Mouse (Mus musculus): ENCODE data around the gene Hist1h1t.
A peak's percentile ranks its signal among the peaks of the same experiment; 100 is the strongest.

The Hist1h1t gene

DNA sequence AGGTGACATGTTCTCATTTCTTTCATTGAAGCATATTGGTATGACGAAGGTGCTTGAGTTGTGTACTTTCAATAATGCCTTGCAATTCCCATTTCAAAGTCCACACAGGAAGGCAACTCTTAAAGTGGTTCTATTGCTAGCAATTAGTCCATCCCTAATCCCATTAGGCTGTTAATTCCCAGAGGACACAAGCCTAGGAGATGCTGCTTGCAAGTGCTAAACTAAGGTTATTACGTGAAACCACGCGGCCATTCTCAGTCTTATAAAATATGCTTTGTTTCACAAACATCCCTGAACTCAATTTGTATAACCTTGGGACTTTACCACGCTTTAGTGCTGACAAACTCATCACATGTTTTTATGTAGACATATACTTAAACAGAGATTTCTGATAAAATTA is 41.5 kb downstream of the Hist1h1t start:
- peak; percentile 9 for DNase-seq (ENCODE audit: low spot score)

DNA sequence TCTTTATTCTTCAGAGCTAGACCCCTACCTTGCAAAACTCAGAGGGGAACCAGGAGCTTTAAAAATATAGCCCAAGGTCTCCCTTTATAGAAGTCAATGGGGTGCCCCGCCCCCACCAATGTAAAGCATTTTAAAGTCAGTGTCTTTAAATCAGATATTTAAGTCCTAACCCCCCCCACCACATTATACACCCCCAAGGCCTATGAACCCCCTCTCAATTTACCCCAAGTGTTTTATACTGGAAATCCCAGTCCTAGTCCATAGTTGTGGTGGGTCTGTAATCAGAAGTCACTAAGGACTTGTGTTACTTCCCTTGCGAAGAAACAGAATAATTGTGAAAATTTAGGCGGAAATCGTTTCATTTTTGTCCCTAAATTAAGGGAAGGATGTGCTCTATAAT is 42.4 kb downstream of the Hist1h1t start:
- DNase-seq (ENCODE audit: low spot score), result peak; percentile 36

DNA sequence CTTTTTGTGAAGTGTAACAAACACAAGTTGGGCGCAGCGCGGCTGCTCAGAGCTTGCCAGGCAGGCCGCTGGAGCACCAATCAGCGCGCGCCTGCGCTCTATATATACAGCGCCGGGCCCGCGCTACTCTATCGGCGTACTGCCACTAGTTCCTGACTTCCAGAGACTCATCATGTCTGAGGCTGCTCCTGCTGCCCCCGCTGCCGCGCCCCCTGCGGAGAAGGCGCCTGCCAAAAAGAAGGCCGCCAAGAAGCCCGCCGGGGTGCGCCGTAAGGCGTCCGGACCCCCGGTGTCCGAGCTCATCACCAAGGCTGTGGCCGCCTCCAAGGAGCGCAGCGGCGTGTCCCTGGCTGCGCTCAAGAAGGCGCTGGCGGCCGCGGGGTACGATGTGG is 43.1 kb downstream of the Hist1h1t start, which contains the start of gene Hist1h1c:
TSS of gene Hist1h1c (plus strand) at position 132 of the 392 bp plus-strand sequence.
- DNase-seq (ENCODE audit: low spot score), result peak; percentile 95

DNA sequence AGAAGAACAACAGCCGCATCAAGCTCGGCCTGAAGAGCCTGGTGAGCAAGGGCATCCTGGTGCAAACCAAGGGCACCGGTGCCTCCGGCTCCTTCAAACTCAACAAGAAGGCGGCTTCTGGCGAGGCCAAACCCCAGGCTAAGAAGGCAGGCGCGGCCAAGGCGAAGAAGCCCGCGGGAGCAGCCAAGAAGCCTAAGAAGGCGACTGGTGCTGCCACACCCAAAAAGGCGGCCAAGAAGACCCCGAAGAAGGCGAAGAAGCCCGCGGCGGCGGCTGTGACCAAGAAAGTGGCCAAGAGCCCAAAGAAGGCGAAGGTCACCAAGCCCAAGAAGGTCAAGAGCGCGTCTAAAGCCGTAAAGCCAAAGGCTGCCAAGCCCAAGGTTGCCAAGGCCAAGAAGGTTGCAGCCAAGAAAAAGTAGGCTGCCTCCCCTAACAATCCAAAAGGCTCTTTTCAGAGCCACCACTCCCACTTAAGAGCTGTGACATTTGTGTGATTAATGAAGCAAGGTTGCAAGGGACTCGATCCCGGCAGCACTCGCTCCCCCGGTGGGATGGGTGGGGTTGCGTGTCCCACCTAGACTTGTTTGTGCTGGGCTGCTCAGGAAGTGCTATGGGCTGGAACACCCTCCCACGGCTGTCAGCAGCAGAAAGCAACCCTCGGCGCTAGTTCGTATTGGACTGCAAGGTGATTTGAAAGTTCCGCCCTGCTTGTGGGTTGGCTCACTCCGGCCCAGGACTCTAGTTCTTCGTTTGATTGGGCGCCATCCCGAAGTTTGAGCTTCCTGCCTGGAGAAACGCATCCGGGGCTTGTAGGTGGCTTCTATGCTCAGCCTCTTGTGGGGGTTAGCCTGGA is 43.7 kb downstream of the Hist1h1t start:
- DNase-seq (ENCODE audit: low spot score), result peak; percentile 87

DNA sequence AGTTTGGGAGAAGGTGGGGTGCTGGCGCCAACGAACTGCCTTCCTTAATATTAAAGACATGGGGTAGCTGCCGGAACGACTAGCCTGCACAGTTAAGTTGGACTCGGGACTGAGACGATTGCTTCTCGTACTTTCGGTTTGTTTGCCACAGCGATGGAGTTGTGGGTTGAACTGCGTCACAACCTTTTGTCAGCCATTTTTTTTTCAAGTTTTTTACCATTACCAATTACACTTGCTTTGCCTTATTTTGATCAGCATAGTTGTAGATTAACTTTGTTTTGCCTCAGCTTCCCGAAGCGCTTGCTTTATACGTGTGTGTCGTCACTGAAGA is 44.3 kb downstream of the Hist1h1t start:
- DNase-seq (ENCODE audit: low spot score), result no peak

DNA sequence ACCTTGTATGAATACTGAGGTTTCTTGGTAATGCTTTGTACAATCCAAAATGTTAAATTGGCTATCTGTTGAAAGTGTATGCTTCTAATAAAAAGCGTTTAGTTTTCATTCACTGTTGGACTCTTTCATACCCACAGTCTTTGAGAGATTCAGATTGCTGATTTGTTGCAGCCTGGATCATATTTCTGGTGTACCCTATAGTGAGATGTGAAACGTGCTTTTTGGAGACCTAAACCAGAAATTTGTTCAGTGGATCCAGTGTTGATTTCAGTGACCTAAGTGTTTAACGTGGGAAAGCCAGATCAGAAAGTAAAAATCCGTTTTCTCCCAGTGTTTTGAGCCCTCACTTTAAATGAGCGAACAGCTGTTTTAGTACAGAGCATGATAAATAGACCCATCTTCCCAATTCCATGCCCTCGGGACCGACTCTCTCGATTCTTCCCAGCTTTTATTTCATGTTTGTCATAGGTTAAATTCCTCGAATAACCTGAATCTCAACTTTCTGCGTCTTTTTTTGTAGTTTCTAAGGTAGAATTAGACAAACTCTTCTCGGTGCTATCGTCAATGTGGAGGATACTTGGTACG is 44.7 kb downstream of the Hist1h1t start:
- no peak for DNase-seq (ENCODE audit: low spot score)

DNA sequence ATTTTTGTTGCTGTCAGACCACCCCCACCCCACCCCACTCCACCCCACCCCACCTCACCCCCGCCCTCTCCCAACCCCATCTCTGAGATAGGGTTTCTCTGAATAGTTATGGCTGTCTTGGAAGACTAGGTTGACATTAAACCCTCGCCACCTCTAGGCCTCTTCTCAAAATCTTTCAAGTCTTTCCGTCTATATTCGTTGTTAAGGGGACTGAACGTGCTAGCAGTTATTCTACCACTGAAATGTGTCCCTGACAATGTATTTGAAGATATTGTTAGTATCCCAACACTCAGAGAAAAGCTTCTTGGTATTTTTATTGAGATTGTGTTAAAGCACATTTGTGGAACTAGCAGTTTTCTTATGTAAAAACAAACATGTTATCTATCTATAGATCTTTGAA is 45.3 kb downstream of the Hist1h1t start:
- no peak for DNase-seq (ENCODE audit: low spot score)

DNA sequence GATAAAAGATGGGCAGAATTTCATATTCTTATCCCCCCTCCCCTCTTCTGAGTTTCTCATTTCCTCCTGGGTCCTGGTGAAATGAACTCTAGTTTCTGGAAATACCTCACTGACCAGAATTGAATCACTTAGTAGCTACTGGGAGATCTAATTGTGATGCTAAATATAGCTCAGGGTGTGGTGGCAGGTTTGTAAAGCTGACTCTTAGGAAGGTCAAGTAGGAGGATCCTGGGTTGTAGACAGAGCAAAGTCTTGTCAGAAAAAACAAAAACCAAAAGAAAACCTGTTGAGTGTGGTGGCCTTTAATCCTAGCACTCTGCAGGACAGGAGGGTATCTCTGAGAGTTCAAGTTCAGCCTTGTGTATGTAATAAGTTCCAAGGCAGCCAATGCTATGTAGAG is 46.4 kb downstream of the Hist1h1t start:
- DNase-seq (ENCODE audit: low spot score), result no peak

DNA sequence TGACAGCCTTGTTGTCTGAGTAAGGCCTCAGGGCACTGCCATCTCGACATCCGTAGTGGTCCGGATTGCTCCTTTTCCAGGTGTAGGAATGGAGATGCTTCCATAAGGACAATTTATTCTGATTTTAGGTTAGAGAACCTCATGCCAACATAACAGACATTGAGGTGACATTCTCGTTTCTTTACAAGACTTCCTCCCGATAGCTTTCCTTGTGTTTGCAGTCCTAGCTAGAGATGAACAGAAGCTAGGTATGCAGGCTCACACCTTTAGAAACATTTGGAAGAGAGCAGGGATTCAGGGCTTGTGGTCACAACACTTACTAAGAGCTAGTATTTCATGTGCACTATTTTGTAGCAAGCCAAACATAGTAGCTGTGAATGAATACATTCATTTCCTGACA is 47.6 kb downstream of the Hist1h1t start:
- no peak for DNase-seq (ENCODE audit: low spot score)

DNA sequence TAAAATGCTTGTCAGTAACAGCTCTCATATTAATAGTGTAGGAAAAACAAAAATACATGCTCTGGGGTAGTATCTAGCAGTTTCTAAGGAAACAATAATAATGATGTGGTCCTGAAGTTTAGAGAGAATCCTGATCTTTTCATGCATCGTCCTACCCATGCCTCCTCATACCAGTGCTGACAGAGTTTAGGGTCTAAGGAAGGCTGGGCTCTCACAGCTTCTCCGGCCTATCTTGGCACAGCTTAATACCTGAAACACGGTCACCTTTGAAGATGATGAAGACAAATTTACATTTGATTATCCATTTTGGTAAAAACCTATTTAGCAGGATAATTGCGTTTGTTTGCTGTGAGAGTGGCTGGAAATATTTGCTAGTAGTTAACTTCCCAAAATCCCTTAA is 48.3 kb downstream of the Hist1h1t start:
- DNase-seq (ENCODE audit: low spot score), result no peak

DNA sequence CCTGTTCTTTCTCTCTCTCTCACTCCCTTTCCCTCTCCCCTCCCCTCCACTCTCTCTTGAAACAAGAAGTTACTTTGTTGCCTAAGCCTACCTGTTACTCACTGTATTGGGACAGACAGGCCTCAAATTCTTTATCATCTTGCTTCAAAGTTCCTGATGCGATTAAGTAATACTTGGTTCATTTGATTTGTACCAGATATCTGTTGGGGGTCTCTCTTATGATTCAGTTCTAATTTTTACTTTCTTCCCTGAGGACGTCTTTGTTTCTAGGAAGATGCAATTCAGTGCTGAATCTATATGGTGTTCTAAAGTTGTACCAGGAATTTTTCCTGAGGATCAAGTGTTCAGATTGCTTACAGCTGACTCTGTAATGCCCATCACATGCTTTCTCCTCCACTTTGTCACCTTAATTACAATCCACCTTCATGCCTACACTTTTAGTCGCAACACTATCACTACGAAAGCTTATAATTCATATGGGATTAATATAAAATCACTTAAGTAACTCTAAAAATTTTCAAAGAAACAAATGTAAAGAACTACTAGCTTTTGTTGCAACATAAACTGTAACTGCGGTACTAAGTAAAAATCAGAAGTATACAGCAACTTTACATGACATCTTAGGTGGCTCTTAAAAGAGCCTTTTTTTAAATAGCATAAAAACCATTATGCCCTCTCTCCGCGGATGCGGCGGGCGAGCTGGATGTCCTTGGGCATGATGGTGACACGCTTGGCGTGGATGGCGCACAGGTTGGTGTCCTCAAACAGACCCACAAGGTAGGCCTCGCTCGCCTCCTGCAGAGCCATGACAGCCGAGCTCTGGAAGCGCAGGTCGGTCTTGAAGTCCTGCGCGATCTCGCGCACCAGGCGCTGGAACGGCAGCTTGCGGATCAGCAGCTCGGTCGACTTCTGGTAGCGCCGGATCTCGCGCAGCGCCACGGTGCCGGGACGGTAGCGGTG is 49.1 kb downstream of the Hist1h1t start:
- DNase-seq (ENCODE audit: low spot score), result no peak

DNA sequence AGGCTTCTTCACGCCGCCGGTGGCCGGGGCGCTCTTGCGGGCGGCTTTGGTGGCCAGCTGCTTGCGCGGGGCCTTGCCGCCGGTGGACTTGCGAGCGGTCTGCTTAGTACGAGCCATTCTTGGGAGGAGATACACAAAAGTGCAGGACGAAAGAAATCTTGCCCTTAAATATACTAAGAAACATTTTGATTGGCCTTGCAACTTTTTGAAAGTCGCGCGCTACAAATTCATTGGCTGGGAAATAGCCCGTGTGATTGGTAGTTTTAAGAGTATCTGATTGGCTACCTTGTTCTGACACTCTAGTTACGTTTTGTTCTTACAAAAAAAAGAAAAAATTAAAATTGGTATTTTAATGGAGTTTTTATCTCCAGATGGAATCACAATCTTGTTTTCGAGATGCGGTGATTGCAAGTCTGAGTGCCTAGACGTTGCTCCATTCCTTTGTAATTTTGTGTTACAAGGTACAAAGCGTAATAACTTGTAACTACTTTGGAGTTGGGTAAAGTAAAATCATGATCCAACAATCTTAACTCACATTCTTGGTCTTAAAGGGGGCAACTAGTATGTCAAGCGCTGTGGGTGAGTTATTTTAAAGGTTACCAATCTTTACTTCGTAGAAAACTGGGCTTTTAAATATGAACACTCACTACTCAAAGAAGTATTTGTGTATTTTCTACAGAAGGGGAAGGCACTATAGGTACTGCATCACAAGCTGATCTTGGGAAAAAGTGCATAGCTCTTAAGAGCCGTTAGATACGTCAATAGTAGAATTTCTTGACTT is 50.0 kb downstream of the Hist1h1t start, which contains the start of gene Hist1h3c:
TSS of gene Hist1h3c (minus strand) at position 222 of the 781 bp plus-strand sequence.
- DNase-seq (ENCODE audit: low spot score), result peak; percentile 94

Data from retina, embryonic 14.5 days (tissue).